Mouse (Mus musculus): ENCODE measurements around the gene Tcf7l1.

DNA sequence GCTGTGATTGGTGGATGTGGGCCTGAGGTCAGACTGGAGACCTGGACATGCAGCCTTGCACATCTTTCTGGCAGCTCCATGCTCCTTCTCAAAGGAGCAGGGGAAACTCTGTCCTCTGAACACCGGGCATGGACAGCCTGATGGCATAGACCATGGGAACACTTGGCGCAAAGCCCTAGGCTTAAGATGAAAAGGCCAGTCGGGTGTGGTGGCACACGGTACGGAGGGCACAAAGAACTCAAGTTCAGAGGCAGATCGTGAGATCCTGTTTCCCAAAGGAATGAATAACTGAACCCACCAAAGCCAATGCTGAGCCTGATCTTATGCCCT, 128.7 kb downstream of the Tcf7l1 start:
- TF ChIP-seq GATA1 (IDR thresholded peaks at IDR 0.05; ENCODE audit: borderline replicate concordance, low read length) (no peak), FLI1 (IDR thresholded peaks at IDR 0.05; ENCODE audit: low read length) (no peak)
